Mouse (Mus musculus) T-helper 1 cell (primary cell): ENCODE data around the gene Grn.
"Not testable (repeated sequence)": the region's sequence is repeated elsewhere in the genome, so short reads cannot be mapped to it uniquely, and the experiment has no call there.

Experiments
- in situ Hi-C: fragments of 300-600 bp; cut with MboI, MseI; formaldehyde crosslinking; loops from one replicate; pipeline ENCODE4 v1.15.1; 2025; ENCODE audit warnings: high pct_unique_total_duplicates

Grn gene

GRCm38 (mm10) chr11:102430121-102431017, at the start of gene Grn:
Gene Grn (plus strand): TSS chr11:102430315.
- in situ Hi-C loops = loop anchor here (5.0 kb wide), 1 partner anchor 118 kb away; no protein-coding TSS in a partner anchor

- in situ Hi-C loops = no loop called here
Measured at GRCm38 (mm10) chr11:102381341-102382100, 48.6 kb upstream of the Grn start.

DNA sequence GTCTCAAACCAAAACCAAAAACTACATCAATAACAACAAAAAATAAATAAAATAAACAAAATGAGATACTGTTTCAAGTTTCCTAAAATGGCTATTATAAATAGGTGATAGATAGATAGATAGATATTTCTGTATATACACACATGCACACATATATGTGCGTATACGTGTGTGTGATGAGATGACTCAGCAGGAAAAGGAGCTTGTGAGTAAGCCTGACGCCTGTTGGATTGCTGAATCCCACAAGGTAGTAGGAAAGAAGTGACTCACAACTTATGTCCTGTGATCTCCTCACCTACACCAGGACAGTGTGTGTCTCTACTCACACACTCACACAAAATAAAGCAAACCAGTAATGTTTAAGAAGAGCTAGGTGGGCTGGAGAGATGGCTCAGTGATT, 47.3 kb upstream of the Grn start:
- in situ Hi-C loops = no loop called here

GRCm38 (mm10) chr11:102383365-102384136, 46.6 kb upstream of the Grn start:
- in situ Hi-C loops = no loop called here

- in situ Hi-C loops = no loop called here
Measured at GRCm38 (mm10) chr11:102384418-102384817, 45.7 kb upstream of the Grn start.

GRCm38 (mm10) chr11:102385075-102385474, 45.0 kb upstream of the Grn start:
- in situ Hi-C loops = no loop called here

DNA sequence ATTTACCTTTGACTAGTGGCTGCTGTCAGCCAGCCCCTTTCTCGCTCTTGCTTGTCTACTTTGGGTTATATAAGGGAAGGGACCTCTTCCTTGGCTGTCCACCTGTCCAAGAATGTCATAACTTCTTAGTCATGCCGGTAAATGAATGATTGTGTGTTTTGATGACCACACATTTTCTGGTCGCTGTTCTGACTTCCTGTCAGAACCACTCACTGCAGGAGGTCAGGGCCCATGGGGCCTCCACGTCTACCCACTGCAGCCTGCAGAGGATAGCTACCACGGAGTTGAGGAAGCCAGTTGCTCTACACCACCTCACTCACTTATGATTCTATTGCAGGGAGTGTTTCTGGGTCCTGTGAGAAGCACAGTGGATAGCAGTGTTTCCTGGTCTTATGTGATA, 44.0 kb upstream of the Grn start:
- in situ Hi-C loops = no loop called here

- in situ Hi-C loops = not testable (repeated sequence)
Measured at GRCm38 (mm10) chr11:102389436-102389835, 40.7 kb upstream of the Grn start.

GRCm38 (mm10) chr11:102392441-102393237, 37.5 kb upstream of the Grn start:
- in situ Hi-C loops = no loop called here

DNA sequence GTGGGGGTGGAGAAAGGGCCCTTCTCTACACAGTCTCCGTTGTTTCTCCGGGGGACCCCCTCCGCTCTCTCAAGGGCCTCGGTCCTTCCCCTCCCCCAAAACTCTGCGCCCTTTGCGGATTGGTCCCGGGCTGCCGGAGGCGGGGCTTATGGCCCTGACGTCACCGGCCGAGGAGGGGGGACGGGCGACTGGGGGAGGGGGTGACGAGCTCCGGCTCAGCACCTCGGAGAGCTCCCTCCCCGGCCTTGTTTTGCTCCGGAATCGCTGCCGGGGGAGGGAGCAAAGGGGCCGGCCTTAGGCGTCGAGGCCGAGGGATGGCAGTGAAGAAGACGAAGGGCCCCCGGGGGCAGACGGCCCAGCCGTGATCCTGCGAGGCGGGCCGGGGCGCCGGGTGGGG, 36.9 kb upstream of the Grn start, which contains the start of gene Rundc3a:
Gene Rundc3a (plus strand): TSS at position 166 of the 397 bp plus-strand sequence.
- in situ Hi-C loops = no loop called here

DNA sequence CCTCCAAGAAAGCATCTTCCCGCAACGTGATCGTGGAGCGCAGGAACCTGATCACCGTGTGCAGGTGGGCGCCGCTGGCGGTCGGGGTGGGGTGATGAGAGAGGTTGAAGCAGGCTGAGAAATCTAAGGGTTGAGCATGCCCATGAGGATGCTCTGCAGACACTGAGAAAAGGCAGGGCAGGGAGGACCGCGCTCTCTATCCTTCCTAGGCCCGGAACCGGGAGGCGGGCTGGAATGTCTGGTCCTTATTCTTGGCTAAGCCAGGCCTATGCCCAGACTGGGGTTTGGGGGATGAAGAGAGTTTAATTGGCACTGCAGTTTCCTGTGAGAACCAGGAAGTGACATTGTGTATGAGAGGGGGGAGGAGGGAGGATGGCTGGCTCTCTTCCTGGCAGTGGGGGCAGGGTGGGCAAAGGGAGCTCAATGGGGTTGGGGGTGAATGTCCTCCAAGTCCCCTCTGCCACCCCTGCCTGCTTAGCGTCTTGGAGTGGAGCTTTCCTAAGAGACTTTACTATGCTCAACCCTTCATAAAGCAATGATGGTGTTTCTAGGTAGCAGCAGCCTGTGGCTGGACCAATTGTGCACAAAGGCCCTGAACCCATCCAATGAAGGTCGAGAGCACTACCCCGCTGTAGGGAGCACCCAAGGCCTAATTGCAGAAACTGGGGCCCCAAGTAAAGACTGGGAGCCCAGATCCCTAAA, 36.2 kb upstream of the Grn start:
- in situ Hi-C loops = no loop called here

- in situ Hi-C loops = no loop called here
Measured at GRCm38 (mm10) chr11:102394421-102395124, 35.5 kb upstream of the Grn start.

GRCm38 (mm10) chr11:102395250-102395649, 34.9 kb upstream of the Grn start:
- in situ Hi-C loops = no loop called here

DNA sequence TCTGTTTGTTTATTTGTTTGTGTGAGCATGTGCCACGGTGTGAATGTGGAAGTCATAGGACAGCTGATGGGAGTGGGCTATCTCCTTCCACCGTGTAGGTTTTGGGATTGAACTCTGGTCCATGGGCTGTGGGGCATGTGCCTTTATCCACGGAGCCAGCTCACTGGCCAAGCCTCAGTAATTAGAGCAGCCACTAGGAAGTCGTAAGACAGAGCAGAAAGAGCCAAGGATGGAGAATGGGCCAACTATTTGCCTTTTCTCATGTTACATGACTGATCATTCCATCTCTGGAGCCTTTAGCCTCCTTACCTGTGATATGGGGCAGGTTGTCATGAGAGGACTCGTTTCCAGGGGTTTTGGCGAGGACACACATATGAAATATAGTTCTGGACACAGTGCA, 33.9 kb upstream of the Grn start:
- in situ Hi-C loops = no loop called here

GRCm38 (mm10) chr11:102396671-102397141, 33.4 kb upstream of the Grn start:
- in situ Hi-C loops = no loop called here

DNA sequence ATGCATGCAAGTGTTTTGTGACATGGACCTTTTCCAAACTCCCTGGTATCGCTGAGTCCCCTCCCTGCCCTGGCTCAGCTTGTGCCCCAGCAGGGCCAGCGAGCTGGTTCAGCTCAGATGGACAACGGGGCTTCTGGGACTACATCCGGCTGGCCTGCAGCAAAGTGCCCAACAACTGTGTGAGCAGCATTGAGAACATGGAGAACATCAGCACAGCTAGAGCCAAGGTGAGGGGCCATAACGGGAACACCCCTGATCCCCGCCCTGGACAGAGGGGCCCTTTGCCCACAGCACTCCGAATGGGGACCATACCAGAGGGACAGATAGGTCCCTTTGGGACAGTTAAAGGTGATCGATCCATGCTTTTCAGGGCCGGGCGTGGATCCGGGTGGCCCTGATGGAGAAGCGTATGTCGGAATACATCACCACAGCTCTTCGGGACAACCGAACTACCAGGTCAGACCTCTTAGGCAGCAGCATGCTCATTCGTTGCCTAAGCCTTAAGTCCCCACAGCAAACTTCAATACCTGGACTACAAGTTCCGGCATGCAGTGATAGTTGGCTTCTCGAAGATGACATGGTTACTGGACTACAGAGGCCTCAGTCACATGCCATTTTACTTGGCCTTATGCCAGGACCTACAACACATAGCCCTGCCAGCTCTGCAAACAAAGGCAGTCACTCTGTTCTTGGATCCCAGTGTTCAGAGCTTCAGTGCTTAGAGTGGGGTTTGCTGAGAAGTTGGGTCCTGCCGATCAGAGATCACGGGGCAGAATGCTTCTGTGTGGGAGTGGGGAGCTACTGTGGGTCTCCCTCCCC, 31.9 kb upstream of the Grn start:
- in situ Hi-C loops = no loop called here

DNA sequence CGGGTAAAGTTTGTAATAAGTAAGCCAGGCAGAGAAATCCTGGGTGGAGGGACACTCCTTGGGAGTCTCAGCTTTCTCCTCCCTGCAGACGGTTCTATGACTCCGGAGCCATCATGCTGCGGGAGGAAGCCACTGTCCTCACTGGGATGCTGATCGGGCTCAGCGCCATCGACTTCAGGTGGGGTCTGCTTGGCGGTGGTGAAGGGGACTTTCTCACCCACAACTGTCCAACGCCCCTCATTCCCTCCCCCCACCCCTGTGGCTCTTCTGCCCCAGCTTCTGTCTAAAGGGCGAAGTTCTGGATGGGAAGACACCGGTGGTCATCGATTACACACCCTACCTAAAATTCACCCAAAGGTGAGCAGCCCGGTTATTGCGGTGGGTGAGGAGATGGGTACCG, 31.0 kb upstream of the Grn start:
- in situ Hi-C loops = no loop called here

- in situ Hi-C loops = no loop called here
Measured at GRCm38 (mm10) chr11:102399610-102400072, 30.5 kb upstream of the Grn start.
